Mouse (Mus musculus) midbrain, embryonic 16.5 days (tissue): ENCODE measurements around the gene Gpr180. TPM values are rescaled to one million over a fixed set of nuclear protein-coding genes. Genes with fewer than 3 reads are reported as not detected.

Experiments used
- ATAC-seq: fragments of 200-750 bp; cut with Nextera tagmentation; 2 replicates; pipeline ENCODE4 v1.8.0; 2017; ENCODE audit warnings: moderate TSS enrichment
- H3K27ac ChIP-seq: fragments of 300-500 bp; sonication (generic); 2 replicates; pipeline ENCODE4 v1.5.1; 2014; ENCODE audit warnings: mild to moderate bottlenecking, low read length, mixed read lengths
- H3K27me3 ChIP-seq: fragments of 300-500 bp; sonication (generic); 2 replicates; pipeline ENCODE4 v1.6.1; 2014; ENCODE audit warnings: low read depth, low read length, mixed read lengths; ENCODE audit not compliant: control insufficient read depth, insufficient read depth
- H3K36me3 ChIP-seq: fragments of 300-500 bp; sonication (generic); 2 replicates; pipeline ENCODE4 v1.6.1; 2014; ENCODE audit warnings: mild to moderate bottlenecking, low read length, moderate library complexity, mixed read lengths; ENCODE audit not compliant: control insufficient read depth, insufficient read depth
- H3K4me1 ChIP-seq: fragments of 300-500 bp; sonication (generic); 2 replicates; pipeline ENCODE4 v1.6.1; 2014; ENCODE audit warnings: mild to moderate bottlenecking, low read length, mixed read lengths; ENCODE audit not compliant: control insufficient read depth, insufficient read depth
- H3K4me2 ChIP-seq: fragments of 300-500 bp; sonication (generic); 2 replicates; pipeline ENCODE4 v1.6.1; 2014; ENCODE audit warnings: mild to moderate bottlenecking, low read length, mixed read lengths
- H3K4me3 ChIP-seq: fragments of 300-500 bp; sonication (generic); 2 replicates; pipeline ENCODE4 v1.5.1; 2014; ENCODE audit warnings: low read depth, mild to moderate bottlenecking, low read length, moderate library complexity, mixed read lengths
- H3K9ac ChIP-seq: fragments of 300-500 bp; sonication (generic); 2 replicates; pipeline ENCODE4 v1.6.1; 2014; ENCODE audit warnings: low read depth, low read length, mixed read lengths
- H3K9me3 ChIP-seq: fragments of 300-500 bp; sonication (generic); replicated peaks from 2 replicates; pipeline ENCODE4 v1.6.1; 2014; ENCODE audit warnings: mild to moderate bottlenecking, low read length, mixed read lengths; ENCODE audit not compliant: control insufficient read depth, poor library complexity, severe bottlenecking
- WGBS: fragments of 180-500 bp; shearing (Covaris S2); extraction: QIAGEN DNeasy Blood & Tissue Kit; methylation state at CpG from one replicate; pipeline ENCODE4 v1.1.7; 2014; 5-methylcytosine and 5-hydroxymethylcytosine counted together
- polyA plus RNA-seq: library from polyadenylated mRNA; unstranded; fragments of >200 nt; fragmentation: Nextera tagmentation; extraction: Ambion mirVana; gene quantifications from 2 replicates; pipeline ENCODE4 v1.2.1, GENCODE M21; 2015

The Gpr180 gene
- polyA plus RNA-seq, 1 experiment from 2014 or later = 40.4 TPM

GRCm38 (mm10) chr14:118193001-118193628 is 56.2 kb downstream of the Gpr180 start:
- Histone ChIP-seq H3K27ac (no peak overlapping the region; the same call in 1 of the 2 replicates), H3K36me3 (no peaks in the 10 kb centered on the region), H3K27me3 (peaks cover 13% of the 10 kb centered on the region), H3K4me3 (no peak overlapping the region), H3K4me1 (peaks cover 11% of the 10 kb centered on the region), H3K9me3 (no peaks in the 10 kb centered on the region), H3K4me2 (peak overlapping the region; percentile 27; the same call in 1 of the 2 replicates), H3K9ac (no peak overlapping the region)
- ATAC-seq = no peak
- WGBS = 22% methylated on average over 10 of the region's 10 CpGs

GRCm38 (mm10) chr14:118193663-118194062 is 56.7 kb downstream of the Gpr180 start:
- Histone ChIP-seq H3K27ac (no peak overlapping the region), H3K27me3 (peaks cover 13% of the 10 kb centered on the region), H3K4me1 (peaks cover 11% of the 10 kb centered on the region), H3K4me2 (peak overlapping the region; percentile 27), H3K9me3 (no peaks in the 10 kb centered on the region), H3K9ac (no peak overlapping the region), H3K4me3 (no peak overlapping the region), H3K36me3 (no peaks in the 10 kb centered on the region)
- no peak for ATAC-seq
- 21% methylated on average over 10 of the region's 10 CpGs for WGBS

GRCm38 (mm10) chr14:118194219-118194914 is 57.4 kb downstream of the Gpr180 start:
- Histone ChIP-seq H3K27me3 (peaks cover 13% of the 10 kb centered on the region), H3K36me3 (no peaks in the 10 kb centered on the region), H3K9me3 (no peaks in the 10 kb centered on the region), H3K4me1 (peaks cover 11% of the 10 kb centered on the region), H3K4me3 (no peak overlapping the region), H3K4me2 (peak overlapping the region; percentile 43), H3K9ac (no peak overlapping the region), H3K27ac (no peak overlapping the region)
- WGBS = 22% methylated on average over 13 of the region's 13 CpGs
- ATAC-seq = peak; percentile 81

GRCm38 (mm10) chr14:118197063-118197462 is 60.1 kb downstream of the Gpr180 start:
- Histone ChIP-seq H3K36me3 (no peaks in the 10 kb centered on the region), H3K9me3 (no peaks in the 10 kb centered on the region), H3K9ac (no peak overlapping the region), H3K27me3 (peaks cover 13% of the 10 kb centered on the region), H3K4me2 (no peak overlapping the region), H3K27ac (no peak overlapping the region), H3K4me1 (peaks cover 11% of the 10 kb centered on the region), H3K4me3 (no peak overlapping the region)
- 64% methylated on average over 12 of the region's 12 CpGs for WGBS
- ATAC-seq = no peak

GRCm38 (mm10) chr14:118200731-118201130 is 63.8 kb downstream of the Gpr180 start:
- Histone ChIP-seq H3K36me3 (no peaks in the 10 kb centered on the region), H3K9me3 (0 out of 2 replicates have a peak, but pooled peaks cover 2% of the 10 kb centered on the region), H3K4me2 (no peak overlapping the region), H3K9ac (no peak overlapping the region), H3K27ac (no peak overlapping the region), H3K27me3 (peaks cover 1% of the 10 kb centered on the region), H3K4me3 (no peak overlapping the region), H3K4me1 (no peaks in the 10 kb centered on the region)
- 93% methylated on average over 3 of the region's 3 CpGs for WGBS
- ATAC-seq = no peak

GRCm38 (mm10) chr14:118202006-118202405 is 65.0 kb downstream of the Gpr180 start:
- no peaks in the 10 kb centered on the region for H3K4me1 ChIP-seq

GRCm38 (mm10) chr14:118203031-118203430 is 66.1 kb downstream of the Gpr180 start:
- H3K4me2 ChIP-seq = no peak overlapping the region
- WGBS = 87% methylated on average over 7 of the region's 7 CpGs
- no peak overlapping the region for H3K27ac ChIP-seq
- ATAC-seq = no peak
- H3K4me3 ChIP-seq = no peak overlapping the region
- no peaks in the 10 kb centered on the region for H3K27me3 ChIP-seq
- 0 out of 2 replicates have a peak, but pooled peaks cover 2% of the 10 kb centered on the region for H3K9me3 ChIP-seq
- H3K36me3 ChIP-seq = no peaks in the 10 kb centered on the region
- no peaks in the 10 kb centered on the region for H3K4me1 ChIP-seq
- no peak overlapping the region for H3K9ac ChIP-seq

More at GRCm38 (mm10) chr14:118202006-118202405, 65.0 kb downstream of the Gpr180 start:
- ATAC-seq = no peak
- Histone ChIP-seq H3K27me3 (no peaks in the 10 kb centered on the region), H3K27ac (no peak overlapping the region), H3K4me2 (no peak overlapping the region), H3K9ac (no peak overlapping the region), H3K36me3 (no peaks in the 10 kb centered on the region), H3K9me3 (0 out of 2 replicates have a peak, but pooled peaks cover 2% of the 10 kb centered on the region), H3K4me3 (no peak overlapping the region)
- WGBS = 89% methylated on average over 5 of the region's 5 CpGs

- no peak overlapping the region for H3K4me3 ChIP-seq
- no peak overlapping the region for H3K27ac ChIP-seq
- ATAC-seq = no peak
- no peak overlapping the region for H3K9ac ChIP-seq
- 0 out of 2 replicates have a peak, but pooled peaks cover 2% of the 10 kb centered on the region for H3K9me3 ChIP-seq
- H3K4me1 ChIP-seq = no peaks in the 10 kb centered on the region
- WGBS = 88% methylated on average over 3 of the region's 3 CpGs
- 0 out of 2 replicates have a peak, but pooled peaks cover 2% of the 10 kb centered on the region for H3K27me3 ChIP-seq
- H3K36me3 ChIP-seq = no peaks in the 10 kb centered on the region
- H3K4me2 ChIP-seq = no peak overlapping the region
Measured at GRCm38 (mm10) chr14:118207347-118207746, 70.4 kb downstream of the Gpr180 start.

GRCm38 (mm10) chr14:118209642-118210041 is 72.7 kb downstream of the Gpr180 start:
- 6% methylated on average over 5 of the region's 5 CpGs for WGBS
- H3K4me3 ChIP-seq = no peak overlapping the region
- no peak overlapping the region for H3K27ac ChIP-seq
- no peak overlapping the region for H3K4me2 ChIP-seq
- no peaks in the 10 kb centered on the region for H3K4me1 ChIP-seq
- no peaks in the 10 kb centered on the region for H3K9me3 ChIP-seq
- peak; percentile 81 for ATAC-seq
- 0 out of 2 replicates have a peak, but pooled peaks cover 2% of the 10 kb centered on the region for H3K27me3 ChIP-seq
- H3K9ac ChIP-seq = no peak overlapping the region
- H3K36me3 ChIP-seq = no peaks in the 10 kb centered on the region
